Mouse (Mus musculus) large intestine, adult 2 months (tissue): ENCODE results near the gene Kcnc2. TPM values are rescaled to one million over a fixed set of nuclear protein-coding genes. Genes with fewer than 3 reads are reported as not detected.
"Not testable (repeated sequence)": the region's sequence is repeated elsewhere in the genome, so short reads cannot be mapped to it uniquely, and the experiment has no call there.

Experiments used
- DNase-seq: peaks from one replicate; pipeline ENCODE4 v3.0.0-alpha.2; 2012; ENCODE audit warnings: low read depth, low spot score
- WGBS: fragments of 180-500 bp; shearing (Covaris S2); methylation state at CpG from one replicate; pipeline ENCODE4 v1.1.7; 2018; 5-methylcytosine and 5-hydroxymethylcytosine counted together
- polyA plus RNA-seq: library from polyadenylated mRNA; depleted of rRNA; stranded (reverse); fragments of >200 nt; gene quantifications from 2 replicates; pipeline ENCODE4 v1.2.3, GENCODE M21; 2012; rRNA removed

The Kcnc2 gene
- 0.11 and 0.15 TPM in 2 replicates for polyA plus RNA-seq

GRCm38 (mm10) chr10:112270887-112271802 lies at the start of gene Kcnc2:
Gene Kcnc2, plus strand, starts transcription at chr10:112271121.
- 3% methylated on average over 20 of the region's 20 CpGs for WGBS
- no peak for DNase-seq

GRCm38 (mm10) chr10:112227073-112227472 lies 43.8 kb upstream of the Kcnc2 start:
- WGBS = 27% methylated on average over 1 of the region's 1 CpGs
- DNase-seq = no peak

DNA sequence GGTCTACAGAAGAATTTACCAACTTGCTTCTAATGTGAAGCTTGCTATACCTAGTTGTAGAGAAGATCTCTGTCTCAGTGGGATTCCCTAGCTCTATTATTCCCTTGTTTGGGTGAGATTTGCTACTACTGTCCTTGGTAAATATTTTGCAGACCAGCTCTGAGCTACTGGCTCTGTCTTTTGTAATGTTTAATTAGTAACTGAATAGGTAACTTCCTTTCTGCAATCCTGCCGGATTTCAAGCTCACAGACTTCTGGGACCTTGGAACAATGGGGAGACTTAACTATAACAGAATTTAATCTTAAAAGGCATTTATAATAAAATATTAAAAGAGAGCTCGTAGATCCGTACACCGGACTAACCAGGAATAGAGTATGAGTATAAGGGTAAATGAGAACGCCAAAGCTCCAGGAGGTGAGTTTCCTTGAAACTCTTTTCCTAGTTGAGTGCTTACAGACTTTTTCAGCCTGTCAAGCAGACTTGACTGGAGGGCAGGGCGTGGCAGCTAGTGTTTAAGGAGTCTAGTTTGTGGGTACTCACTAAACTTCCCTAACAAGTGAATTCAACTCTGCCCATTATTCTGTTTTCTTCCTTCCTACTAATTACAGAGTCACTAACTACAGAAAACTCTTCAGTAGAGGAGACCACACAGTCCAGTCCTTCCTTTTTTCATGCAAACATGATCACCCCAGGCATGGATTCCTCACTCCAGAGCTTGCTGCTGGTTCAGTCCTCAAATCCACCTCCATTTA lies 41.7 kb upstream of the Kcnc2 start:
- not testable (repeated sequence) for DNase-seq
- 21% methylated on average over 6 of the region's 6 CpGs for WGBS

GRCm38 (mm10) chr10:112232733-112233132 lies 38.2 kb upstream of the Kcnc2 start:
- DNase-seq = not testable (repeated sequence)
- 14% methylated on average over 1 of the region's 1 CpGs for WGBS

DNA sequence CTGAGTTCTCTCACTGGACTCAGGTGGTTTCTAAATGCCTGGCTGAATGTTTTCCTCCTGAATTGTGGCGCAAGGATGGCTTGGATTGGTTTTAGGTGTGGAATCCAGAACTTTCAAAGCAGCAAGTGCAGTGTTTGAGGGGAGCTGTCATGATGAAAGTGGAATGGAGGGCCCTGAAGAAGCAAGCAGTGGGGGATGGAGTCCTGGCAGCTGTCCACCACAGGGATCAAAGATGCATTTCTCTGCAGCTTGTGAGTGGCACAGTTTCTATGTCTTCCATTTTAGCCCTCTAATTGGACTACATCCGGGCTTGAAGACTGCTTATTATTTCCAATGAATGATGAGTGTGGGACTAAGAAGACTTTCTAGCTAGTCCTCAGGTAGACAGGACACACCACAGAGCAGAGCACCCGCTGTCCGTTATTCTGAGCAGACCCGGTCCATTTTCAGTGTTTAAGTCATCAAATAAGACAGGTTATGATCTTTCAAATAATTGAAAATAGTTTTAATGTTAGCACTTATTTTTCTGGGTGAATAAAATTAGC lies 35.5 kb upstream of the Kcnc2 start:
- WGBS = 84% methylated on average over 5 of the region's 5 CpGs
- DNase-seq = not testable (repeated sequence)

DNA sequence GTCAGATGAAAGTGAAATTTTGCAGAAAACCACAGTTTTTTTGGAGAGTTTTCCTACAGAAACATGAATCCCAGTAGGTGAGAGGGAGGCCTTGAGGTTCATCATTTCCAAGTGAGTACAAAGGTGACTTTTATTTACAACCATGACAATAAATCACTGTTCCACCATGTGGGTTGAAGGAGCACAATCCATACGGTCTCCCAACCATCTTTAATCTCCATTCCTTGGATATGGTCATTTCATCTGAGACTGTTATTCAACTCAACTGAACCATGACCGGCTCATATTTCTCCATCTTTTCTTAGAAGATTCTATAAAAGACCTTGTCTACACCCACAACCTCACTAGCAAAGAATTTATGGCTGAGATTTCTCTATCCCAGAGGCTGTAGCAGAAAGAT lies 22.6 kb upstream of the Kcnc2 start:
- 52% methylated on average over 2 of the region's 2 CpGs for WGBS
- DNase-seq = no peak

DNA sequence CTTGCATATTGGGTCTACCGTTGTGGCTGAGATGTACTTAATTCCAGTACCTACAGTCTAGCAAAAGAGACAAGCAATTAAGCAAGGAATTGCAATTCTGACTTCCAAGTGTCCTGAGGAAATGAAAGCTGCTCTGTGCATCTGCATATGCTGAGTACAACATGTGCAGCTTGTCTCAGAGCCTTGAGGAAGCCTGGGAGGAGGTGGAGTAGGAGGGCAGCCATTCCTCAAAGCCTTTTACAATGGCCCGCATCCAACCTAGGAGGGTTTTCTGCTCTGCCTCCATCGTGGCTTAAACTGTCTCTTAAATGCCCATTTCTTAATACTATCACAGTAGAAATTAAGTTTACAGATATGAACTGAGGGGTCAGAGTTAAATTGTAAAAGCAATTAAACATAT lies 7.5 kb upstream of the Kcnc2 start:
- WGBS = 78% methylated on average over 3 of the region's 3 CpGs
- no peak for DNase-seq

- WGBS = 62% methylated on average over 3 of the region's 3 CpGs
- no peak for DNase-seq
Measured at GRCm38 (mm10) chr10:112269481-112269880, 1.4 kb upstream of the Kcnc2 start.

DNA sequence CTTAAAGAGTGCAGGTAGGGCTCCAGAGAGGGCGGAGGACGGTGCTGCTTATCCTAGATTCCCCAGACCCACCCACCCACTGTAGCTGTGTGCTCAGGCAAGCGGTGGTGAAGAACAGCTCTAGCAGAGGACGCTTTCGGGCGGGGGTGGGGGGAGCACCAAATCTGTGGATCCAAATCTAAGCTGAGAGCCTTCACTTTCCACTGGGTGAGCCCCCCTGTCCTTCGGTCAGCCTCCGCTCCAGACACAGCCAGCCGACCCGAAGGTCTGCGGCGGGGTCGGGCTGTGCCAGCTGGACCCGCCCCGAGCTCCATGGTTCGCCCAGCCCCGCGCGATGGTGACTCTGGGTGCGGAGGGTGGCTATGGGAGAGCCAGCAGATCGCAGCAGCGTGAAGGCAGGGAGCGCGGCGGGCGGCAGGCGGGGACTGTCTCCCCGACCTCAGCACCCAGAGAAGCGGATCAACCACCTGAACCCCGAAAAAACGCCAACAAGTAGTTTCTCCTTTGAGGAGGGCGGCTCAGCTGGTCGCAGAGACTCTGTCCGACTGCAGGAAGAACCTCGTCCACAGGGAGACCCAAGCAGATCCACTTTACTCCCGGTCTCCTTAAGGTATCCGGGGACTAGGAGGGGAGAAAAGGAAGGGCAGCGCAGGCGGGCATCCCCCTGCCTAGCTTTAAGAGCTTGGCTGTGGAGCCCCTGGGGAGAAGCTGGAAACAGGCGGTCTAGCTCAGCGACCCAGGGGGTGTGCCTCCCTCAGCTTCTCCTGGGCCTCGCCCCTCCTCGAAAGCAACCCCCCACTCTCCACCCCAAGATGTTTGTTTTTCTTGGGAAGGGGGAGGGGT lies 761 bp upstream of the Kcnc2 start:
- no peak for DNase-seq
- WGBS = 2% methylated on average over 43 of the region's 43 CpGs

DNA sequence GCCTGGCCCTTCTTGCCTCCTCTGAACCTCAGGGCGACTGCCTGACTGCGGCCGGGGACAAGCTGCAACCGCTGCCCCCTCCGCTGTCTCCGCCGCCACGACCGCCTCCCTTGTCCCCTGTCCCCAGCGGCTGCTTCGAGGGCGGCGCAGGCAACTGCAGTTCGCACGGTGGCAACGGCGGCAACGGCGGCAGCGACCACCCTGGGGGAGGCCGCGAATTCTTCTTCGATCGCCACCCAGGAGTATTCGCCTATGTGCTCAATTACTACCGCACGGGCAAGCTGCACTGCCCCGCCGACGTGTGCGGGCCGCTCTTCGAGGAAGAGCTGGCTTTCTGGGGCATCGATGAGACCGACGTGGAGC lies 863 bp downstream of the Kcnc2 start:
- no peak for DNase-seq
- WGBS = 4% methylated on average over 36 of the region's 36 CpGs

- 12% methylated on average over 14 of the region's 14 CpGs for WGBS
- DNase-seq = no peak
Measured at GRCm38 (mm10) chr10:112272171-112272570, 1.2 kb downstream of the Kcnc2 start.

- WGBS = 79% methylated on average over 3 of the region's 3 CpGs
- DNase-seq = no peak
Measured at GRCm38 (mm10) chr10:112277996-112278395, 7.1 kb downstream of the Kcnc2 start.

- WGBS = 53% methylated on average over 11 of the region's 11 CpGs
- no peak for DNase-seq
Measured at GRCm38 (mm10) chr10:112315136-112315535, 44.2 kb downstream of the Kcnc2 start.

- no peak for DNase-seq
- 65% methylated on average over 1 of the region's 1 CpGs for WGBS
Measured at GRCm38 (mm10) chr10:112317783-112318182, 46.9 kb downstream of the Kcnc2 start.

DNA sequence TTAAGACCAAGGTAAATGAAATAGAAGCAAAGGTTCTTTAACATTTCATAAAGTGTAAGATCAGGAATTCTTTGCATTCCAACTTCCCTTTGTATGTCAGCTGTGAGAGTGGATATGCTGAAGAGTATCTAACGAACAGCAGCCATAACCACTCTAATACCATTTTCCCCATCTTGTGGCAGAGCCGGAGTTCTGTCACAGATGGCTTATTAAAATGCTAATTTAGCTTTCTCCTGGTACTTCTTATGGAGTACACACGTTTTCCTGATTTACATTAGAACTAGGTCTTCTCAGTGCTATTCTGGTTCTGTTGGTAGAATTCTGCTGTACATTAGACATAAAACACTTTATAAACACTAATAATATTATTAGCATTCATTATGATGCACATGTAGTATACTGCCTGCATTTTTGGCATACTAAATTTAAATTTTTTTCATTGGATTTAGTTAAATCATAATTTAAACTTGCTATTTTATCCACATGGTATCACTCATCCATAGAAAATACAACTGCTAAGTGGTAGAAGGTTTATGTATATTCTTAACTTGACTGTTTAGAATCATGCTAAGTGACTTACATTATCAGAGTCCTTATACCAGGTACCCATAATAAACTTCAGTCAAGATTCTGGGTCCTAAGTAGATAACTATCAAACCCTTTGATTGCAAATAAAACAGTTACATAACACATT lies 86.9 kb downstream of the Kcnc2 start:
- WGBS = 73% methylated on average over 3 of the region's 3 CpGs
- DNase-seq = no peak

GRCm38 (mm10) chr10:112358363-112358704 lies 87.4 kb downstream of the Kcnc2 start:
- no peak for DNase-seq
- WGBS = 86% methylated on average over 8 of the region's 8 CpGs

- no peak for DNase-seq
- WGBS = 64% methylated on average over 5 of the region's 5 CpGs
Measured at GRCm38 (mm10) chr10:112360704-112361103, 89.8 kb downstream of the Kcnc2 start.

DNA sequence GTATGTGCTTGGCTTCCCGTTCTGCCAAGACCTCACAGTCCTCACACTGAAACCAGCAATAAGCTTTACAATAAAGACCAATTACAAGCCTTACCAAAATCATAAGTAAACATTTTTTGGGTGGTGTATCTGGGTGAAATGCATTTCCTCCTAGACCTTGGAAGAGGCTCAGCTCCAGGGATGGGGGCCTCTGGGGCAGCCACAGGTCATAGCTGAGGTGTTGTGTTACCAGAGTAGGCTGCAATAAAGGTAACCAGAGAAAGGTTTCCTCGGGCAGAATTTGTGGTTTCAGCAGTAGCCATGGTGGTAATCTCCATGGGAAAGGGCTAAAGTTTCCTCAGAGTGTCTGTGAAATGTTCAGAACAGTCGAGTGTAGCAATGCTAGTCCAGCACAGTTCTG lies 97.4 kb downstream of the Kcnc2 start:
- WGBS = 41% methylated on average over 3 of the region's 3 CpGs
- no peak for DNase-seq

- DNase-seq = no peak
- 87% methylated on average over 5 of the region's 5 CpGs for WGBS
Measured at GRCm38 (mm10) chr10:112377163-112377562, 106.2 kb downstream of the Kcnc2 start.
